Mouse (Mus musculus): ENCODE measurements around the gene Tigar.
A peak's percentile ranks its signal among the peaks of the same experiment; 100 is the strongest.

DNA sequence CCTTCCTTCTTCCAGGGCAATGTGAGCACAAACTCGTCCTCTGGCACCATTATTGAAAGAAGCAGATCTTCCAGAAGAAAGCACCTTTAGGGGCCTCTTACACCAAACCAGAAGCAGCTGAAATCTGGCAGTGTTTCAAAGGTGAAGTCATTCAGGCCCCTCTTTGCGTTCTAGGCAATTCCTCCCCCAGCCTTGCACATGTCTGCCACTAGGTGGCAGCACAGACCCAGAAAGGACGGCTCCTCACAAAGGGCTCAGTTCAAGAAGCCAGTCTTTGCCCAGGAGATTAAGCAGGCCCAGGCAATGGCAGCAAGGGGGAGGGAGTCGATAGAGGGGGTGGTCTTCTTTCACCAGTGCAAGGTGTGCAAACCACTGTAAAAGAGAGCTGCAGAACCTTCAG, 38.3 kb upstream of the Tigar start:
- TF ChIP-seq CTCF (IDR thresholded peaks at IDR 0.05; ENCODE audit: extremely low read depth, insufficient read depth, insufficient read length, insufficient replicate concordance) = peak; percentile 96
- TF ChIP-seq POLR2A (IDR thresholded peaks at IDR 0.05; ENCODE audit: low read depth, low read length) = no peak

Data from spleen, adult 2 months (tissue).